Mouse (Mus musculus) liver, postnatal 0 days (tissue): ENCODE measurements around the gene 1700023F06Rik. TPM values are rescaled to one million over a fixed set of nuclear protein-coding genes. Genes with fewer than 3 reads are reported as not detected.

Source experiments
- ATAC-seq: fragments of 200-750 bp; cut with Nextera tagmentation; 2 replicates; pipeline ENCODE4 v1.8.0; 2017; ENCODE audit warnings: mild to moderate bottlenecking, moderate library complexity
- DNase-seq: peaks from one replicate; pipeline ENCODE4 v3.0.0-alpha.2; 2016
- H3K27ac ChIP-seq: fragments of 300-500 bp; sonication (generic); 2 replicates; pipeline ENCODE4 v1.5.1; 2014; ENCODE audit warnings: antibody characterized with exemption, moderate library complexity, mild to moderate bottlenecking, low read depth
- H3K27me3 ChIP-seq: fragments of 300-500 bp; sonication (generic); 2 replicates; pipeline ENCODE4 v1.6.1; 2014; ENCODE audit warnings: low read length, control low read depth, mixed read lengths; ENCODE audit not compliant: insufficient read depth
- H3K36me3 ChIP-seq: fragments of 300-500 bp; sonication (generic); replicated peaks from 2 replicates; pipeline ENCODE4 v1.6.1; 2014; ENCODE audit warnings: mild to moderate bottlenecking, control low read depth, low read length, moderate library complexity, mixed read lengths; ENCODE audit not compliant: insufficient read depth
- H3K4me1 ChIP-seq: fragments of 300-500 bp; sonication (generic); 2 replicates; pipeline ENCODE4 v1.6.1; 2014; ENCODE audit warnings: antibody characterized with exemption, mild to moderate bottlenecking, control low read depth; ENCODE audit not compliant: insufficient read depth
- H3K4me2 ChIP-seq: fragments of 300-500 bp; sonication (generic); 2 replicates; pipeline ENCODE4 v1.6.1; 2014; ENCODE audit warnings: low read depth, mild to moderate bottlenecking, low read length, moderate library complexity, mixed read lengths
- H3K4me3 ChIP-seq: fragments of 300-500 bp; sonication (generic); 2 replicates; pipeline ENCODE4 v1.5.1; 2014; ENCODE audit warnings: low read depth, low read length
- H3K9ac ChIP-seq: fragments of 300-500 bp; sonication (generic); replicated peaks from 2 replicates; pipeline ENCODE4 v1.6.1; 2014; ENCODE audit warnings: mild to moderate bottlenecking, moderate library complexity
- H3K9me3 ChIP-seq: fragments of 300-500 bp; sonication (generic); 2 replicates; pipeline ENCODE4 v1.6.1; 2016; ENCODE audit warnings: mild to moderate bottlenecking, control low read depth, low read length, mixed read lengths
- CTCF ChIP-seq: sonication (generic); IDR thresholded peaks from 2 replicates; pipeline ENCODE4 v1.5.1; 2016; ENCODE audit warnings: antibody characterized with exemption, low read depth
- EP300 ChIP-seq: IDR thresholded peaks from 2 replicates; pipeline ENCODE4 v1.6.1; 2016; ENCODE audit warnings: antibody characterized with exemption, low read depth, mild to moderate bottlenecking
- WGBS: fragments of 180-500 bp; shearing (Covaris S2); extraction: QIAGEN DNeasy Blood & Tissue Kit; methylation state at CpG from one replicate; pipeline ENCODE4 v1.1.7; 2014; ENCODE audit not compliant: insufficient replicate concordance; 5-methylcytosine and 5-hydroxymethylcytosine counted together
- polyA plus RNA-seq: library from polyadenylated mRNA; unstranded; fragments of >200 nt; fragmentation: Nextera tagmentation; extraction: Ambion mirVana; gene quantifications from 2 replicates; pipeline ENCODE4 v1.2.1, GENCODE M21; 2015

Gene 1700023F06Rik
- polyA plus RNA-seq, 1 experiment from 2014 or later, result 0.09 TPM

GRCm38 (mm10) chr11:103173041-103173770 lies 35.2 kb downstream of the 1700023F06Rik start:
- ATAC-seq, result no peak
- H3K27me3 ChIP-seq, result peaks cover 28% of the 10 kb centered on the region
- H3K4me3 ChIP-seq, result peak overlapping the region; percentile 63
- no peak for DNase-seq
- no peak for TF ChIP-seq EP300
- TF ChIP-seq CTCF, result no peak
- H3K4me2 ChIP-seq, result peak overlapping the region; percentile 74
- H3K36me3 ChIP-seq, result no peaks in the 10 kb centered on the region
- 64% methylated on average over 7 of the region's 7 CpGs for WGBS
- peaks cover 21% of the 10 kb centered on the region for H3K4me1 ChIP-seq
- H3K9me3 ChIP-seq, result no peaks in the 10 kb centered on the region
- H3K9ac ChIP-seq, result no peak overlapping the region
- H3K27ac ChIP-seq, result peak overlapping the region; percentile 84; the same call in 1 of the 2 replicates

GRCm38 (mm10) chr11:103172392-103173040 lies 35.8 kb downstream of the 1700023F06Rik start:
- no peaks in the 10 kb centered on the region for H3K9me3 ChIP-seq
- peak overlapping the region; percentile 63 for H3K4me3 ChIP-seq
- no peaks in the 10 kb centered on the region for H3K36me3 ChIP-seq
- H3K27ac ChIP-seq, result peak overlapping the region; percentile 59
- H3K9ac ChIP-seq, result peak overlapping the region; percentile 78
- TF ChIP-seq CTCF, result no peak
- no peak for TF ChIP-seq EP300
- WGBS, result 40% methylated on average over 6 of the region's 6 CpGs
- no peak for DNase-seq
- peaks cover 28% of the 10 kb centered on the region for H3K27me3 ChIP-seq
- H3K4me1 ChIP-seq, result peaks cover 21% of the 10 kb centered on the region
- no peak for ATAC-seq
- H3K4me2 ChIP-seq, result peak overlapping the region; percentile 74

GRCm38 (mm10) chr11:103171703-103172391 lies 36.5 kb downstream of the 1700023F06Rik start:
- Histone ChIP-seq H3K27ac (peak overlapping the region; percentile 59), H3K4me3 (peak overlapping the region; percentile 63), H3K4me1 (peaks cover 21% of the 10 kb centered on the region), H3K4me2 (peak overlapping the region; percentile 74), H3K36me3 (no peaks in the 10 kb centered on the region), H3K27me3 (peaks cover 28% of the 10 kb centered on the region), H3K9me3 (no peaks in the 10 kb centered on the region), H3K9ac (peak overlapping the region; percentile 78)
- no peak for ATAC-seq
- DNase-seq, result no peak
- TF ChIP-seq EP300, result no peak
- no peak for TF ChIP-seq CTCF
- 14% methylated on average over 9 of the region's 9 CpGs for WGBS

GRCm38 (mm10) chr11:103171286-103171620 lies 37.1 kb downstream of the 1700023F06Rik start:
- TF ChIP-seq EP300 (no peak), CTCF (no peak)
- DNase-seq, result no peak
- peaks cover 21% of the 10 kb centered on the region for H3K4me1 ChIP-seq
- H3K9me3 ChIP-seq, result no peaks in the 10 kb centered on the region
- H3K4me3 ChIP-seq, result peak overlapping the region; percentile 63
- H3K36me3 ChIP-seq, result no peaks in the 10 kb centered on the region
- H3K27ac ChIP-seq, result peak overlapping the region; percentile 59
- under 1% methylated on average over 23 of the region's 23 CpGs for WGBS
- H3K9ac ChIP-seq, result peak overlapping the region; percentile 78
- peak overlapping the region; percentile 74 for H3K4me2 ChIP-seq
- no peak for ATAC-seq
- H3K27me3 ChIP-seq, result peaks cover 28% of the 10 kb centered on the region

GRCm38 (mm10) chr11:103170494-103171285 lies 37.7 kb downstream of the 1700023F06Rik start, which contains the start of gene Fmnl1:
Gene Fmnl1 (plus strand): TSS chr11:103171107.
- Histone ChIP-seq H3K36me3 (no peaks in the 10 kb centered on the region), H3K4me2 (peak within 1 kb of the TSS; percentile 74), H3K9ac (peak within 1 kb of the TSS; percentile 78), H3K27me3 (peaks cover 28% of the 10 kb centered on the region), H3K4me1 (peaks cover 21% of the 10 kb centered on the region), H3K4me3 (peak within 1 kb of the TSS; percentile 63), H3K9me3 (0 out of 2 replicates have a peak, but pooled peaks cover 2% of the 10 kb centered on the region), H3K27ac (peak within 1 kb of the TSS; percentile 59)
- 2% methylated on average over 41 of the region's 84 CpGs for WGBS
- DNase-seq (peak; percentile 64), ATAC-seq (peak; percentile 30; the same call in 1 of the 2 replicates)
- TF ChIP-seq EP300 (no peak), CTCF (no peak)
